Mouse (Mus musculus) liver, adult 2 months (tissue): ENCODE results near the gene Abr.

Experiments
- CTCF ChIP-seq: fragments of 200-500 bp; IDR thresholded peaks from 2 replicates; pipeline ENCODE4 v1.5.1; 2011; ENCODE audit warnings: low read depth, low read length, control low read depth
- POLR2A ChIP-seq: fragments of 200-500 bp; IDR thresholded peaks from 2 replicates; pipeline ENCODE4 v1.6.1; 2011; ENCODE audit warnings: low read length, control low read depth; ENCODE audit not compliant: insufficient read depth; ENCODE audit errors: extremely low read depth

DNA sequence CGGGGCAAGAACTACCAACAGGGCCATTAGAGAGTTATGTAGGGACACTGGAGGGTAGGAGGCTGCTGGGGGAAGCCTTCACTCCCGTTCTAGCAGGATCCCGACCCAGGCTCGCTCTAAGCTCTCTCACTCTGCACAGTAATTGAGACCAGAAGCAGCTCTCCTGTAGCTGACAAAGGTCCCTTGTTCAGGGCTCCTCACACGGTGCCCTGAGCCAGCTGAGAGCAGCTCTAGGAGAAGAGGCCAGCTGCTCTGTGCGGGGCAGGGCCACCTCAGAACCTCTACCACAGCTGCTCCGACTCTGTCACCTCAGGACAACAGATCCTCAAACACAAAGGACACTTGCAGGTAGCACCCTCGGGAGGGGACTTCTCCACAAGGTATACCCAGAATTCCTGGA is 176.7 kb downstream of the Abr start:
- no peak for TF ChIP-seq CTCF
- no peak for TF ChIP-seq POLR2A
